Mouse (Mus musculus): Measurements from ENCODE around the gene Zpld1. TPM values are rescaled to one million over a fixed set of nuclear protein-coding genes. Genes with fewer than 3 reads are reported as not detected.

Zpld1 gene
- not detected in 2 replicates for total RNA-seq (2015)
- not detected in 2 replicates for total RNA-seq (2017)

- no peak for ATAC-seq (ENCODE audit: poor library complexity, severe bottlenecking)
Measured at GRCm38 (mm10) chr16:55297886-55298285, at the start of gene Zpld1. TSS of gene Zpld1 (minus strand) at chr16:55297986.

GRCm38 (mm10) chr16:55345644-55346043 lies 47.9 kb upstream of the Zpld1 start:
- no peak for ATAC-seq (ENCODE audit: poor library complexity, severe bottlenecking)

DNA sequence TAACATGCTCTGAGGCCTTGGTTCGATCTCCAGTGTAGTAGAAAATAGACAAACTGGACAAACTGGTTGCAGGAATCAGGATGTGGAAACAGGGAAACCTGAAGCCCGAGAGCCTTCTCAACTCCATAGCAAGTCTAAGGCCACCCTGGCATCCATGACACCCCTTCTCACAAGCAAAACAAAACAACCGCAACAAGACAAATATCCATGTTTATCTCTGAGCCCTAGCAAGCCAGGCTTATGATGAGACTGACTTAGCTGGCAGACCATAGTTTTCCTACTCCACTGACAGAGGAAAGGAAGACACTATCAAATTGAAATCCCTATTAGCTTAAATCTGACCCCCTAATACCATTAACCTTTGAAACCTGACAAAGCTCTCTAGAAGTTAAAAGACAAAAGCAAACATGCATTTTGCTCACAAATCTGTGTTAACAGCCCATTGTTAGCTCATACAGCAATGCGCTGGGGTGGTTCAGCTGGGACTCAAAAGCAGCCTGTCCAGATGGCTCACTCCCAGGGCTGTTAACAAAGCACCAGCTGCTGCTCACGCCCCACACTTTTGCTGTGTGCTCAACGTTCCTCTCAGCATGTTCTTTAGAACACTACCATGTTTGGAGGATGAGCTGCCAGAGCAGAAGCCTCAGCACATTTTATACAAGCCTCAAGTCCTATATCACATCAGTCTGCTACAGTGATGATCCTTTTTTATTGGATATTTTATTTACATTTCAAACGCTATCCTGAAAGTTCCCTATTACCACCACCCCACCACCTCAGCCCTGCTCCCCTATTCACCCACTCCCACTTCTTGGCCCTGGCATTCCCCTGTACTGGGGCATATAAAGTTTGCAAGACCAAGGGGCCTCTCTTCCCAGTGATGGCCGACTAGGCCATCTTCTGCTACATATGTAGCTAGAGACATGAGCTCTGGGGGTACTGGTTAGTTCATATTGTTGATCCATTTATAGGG lies 24.0 kb upstream of the Zpld1 start:
- ATAC-seq (ENCODE audit: poor library complexity, severe bottlenecking) = no peak

DNA sequence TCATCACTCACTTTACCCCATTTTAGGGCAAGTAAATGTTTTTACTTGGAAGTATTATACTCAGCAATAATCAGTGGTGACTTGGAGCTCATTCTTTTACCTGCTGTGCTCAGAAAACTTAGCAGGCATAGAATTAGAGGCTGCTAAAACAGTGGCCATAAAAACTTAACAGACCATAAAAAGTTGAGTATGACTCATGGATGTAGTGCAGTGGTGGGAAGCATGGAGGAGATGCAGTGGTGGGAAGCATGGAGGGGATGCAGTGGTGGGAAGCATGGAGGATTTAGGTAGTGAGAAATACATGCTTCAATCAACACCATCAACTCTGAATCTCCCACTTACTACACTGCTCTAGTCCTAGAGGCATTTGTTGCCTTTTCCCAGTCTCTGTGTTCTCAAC lies 19.2 kb upstream of the Zpld1 start:
- no peak for ATAC-seq (ENCODE audit: poor library complexity, severe bottlenecking)

DNA sequence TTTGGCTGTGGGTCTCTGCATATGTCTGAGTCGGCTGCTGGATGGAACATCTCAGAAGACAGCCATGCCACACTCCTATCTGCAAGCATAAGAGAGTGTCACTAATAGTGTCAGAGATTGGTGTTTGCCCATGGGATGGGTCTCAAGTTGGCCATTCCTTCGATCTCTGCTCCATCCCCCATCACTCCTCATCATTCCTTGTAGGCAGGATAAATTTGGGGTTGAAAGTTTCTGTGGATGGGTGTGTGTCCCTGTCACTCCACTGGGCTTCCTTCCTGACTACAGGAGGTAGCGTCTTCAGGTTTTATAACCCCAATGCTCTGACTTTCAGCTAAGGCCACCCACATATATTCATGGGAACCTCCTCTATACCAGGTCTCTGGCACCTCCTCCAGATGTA lies 14.3 kb upstream of the Zpld1 start:
- no peak for ATAC-seq (ENCODE audit: poor library complexity, severe bottlenecking)

GRCm38 (mm10) chr16:55282696-55283095 lies 15.1 kb downstream of the Zpld1 start:
- no peak for ATAC-seq (ENCODE audit: poor library complexity, severe bottlenecking)

- ATAC-seq (ENCODE audit: poor library complexity, severe bottlenecking) = no peak
Measured at GRCm38 (mm10) chr16:55277447-55277846, 20.3 kb downstream of the Zpld1 start.

DNA sequence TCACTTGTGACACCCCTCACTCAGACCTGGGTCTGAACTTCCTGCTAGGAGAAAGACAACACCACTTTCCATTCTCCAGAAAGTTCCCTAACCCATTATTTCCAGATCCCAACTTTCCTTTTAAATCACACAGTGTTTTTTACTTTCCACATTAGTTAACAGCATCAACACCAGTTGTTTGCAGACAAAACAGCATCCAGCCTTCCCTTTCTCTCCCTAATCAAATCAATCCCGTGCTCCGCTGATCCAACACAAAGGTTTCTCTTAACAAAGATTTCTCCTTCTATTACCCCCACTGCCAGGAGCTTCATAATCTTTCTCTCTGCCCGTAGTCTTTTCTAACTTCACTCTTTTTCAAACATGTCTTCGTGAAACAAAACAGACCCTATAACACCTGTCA lies 32.5 kb downstream of the Zpld1 start:
- no peak for ATAC-seq (ENCODE audit: poor library complexity, severe bottlenecking)

GRCm38 (mm10) chr16:55260862-55261574 lies 36.8 kb downstream of the Zpld1 start:
- no peak for ATAC-seq (ENCODE audit: poor library complexity, severe bottlenecking)

GRCm38 (mm10) chr16:55259719-55260118 lies 38.1 kb downstream of the Zpld1 start:
- no peak for ATAC-seq (ENCODE audit: poor library complexity, severe bottlenecking)

- ATAC-seq (ENCODE audit: poor library complexity, severe bottlenecking) = no peak
Measured at GRCm38 (mm10) chr16:55240996-55241395, 56.8 kb downstream of the Zpld1 start.

- ATAC-seq (ENCODE audit: poor library complexity, severe bottlenecking) = no peak
Measured at GRCm38 (mm10) chr16:55228995-55229622, 68.7 kb downstream of the Zpld1 start.

DNA sequence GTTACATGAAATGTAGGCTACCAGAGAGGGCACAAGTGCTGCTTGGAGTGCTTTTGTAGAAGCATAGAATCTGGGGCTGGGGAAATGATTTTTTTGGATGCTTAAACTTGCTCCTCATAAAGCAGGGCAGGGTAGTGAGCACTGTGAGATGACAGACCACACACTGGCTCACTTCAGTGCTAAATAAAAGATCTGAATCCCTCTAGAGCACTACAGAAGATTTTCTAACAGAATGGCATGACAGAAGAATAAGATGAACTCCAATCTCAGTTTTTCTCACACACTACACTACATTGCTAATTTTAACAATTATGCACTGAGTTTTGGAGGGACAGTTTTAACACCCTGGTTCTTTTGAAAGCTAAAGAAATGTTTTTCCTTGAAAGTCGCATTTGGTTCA lies 93.8 kb downstream of the Zpld1 start:
- ATAC-seq (ENCODE audit: poor library complexity, severe bottlenecking) = no peak

GRCm38 (mm10) chr16:55190397-55190796 lies 107.4 kb downstream of the Zpld1 start:
- ATAC-seq (ENCODE audit: poor library complexity, severe bottlenecking) = no peak

GRCm38 (mm10) chr16:55185370-55185769 lies 112.4 kb downstream of the Zpld1 start:
- ATAC-seq (ENCODE audit: poor library complexity, severe bottlenecking) = no peak
